Mouse (Mus musculus) kidney, adult 2 months (tissue): ENCODE measurements at regions not wholly inside any gene's neighbourhood (a gene's known extent, or its start where the extent isn't known, plus 50 kb on each side); places are given as distances from the start of the nearest gene placed in this dataset.

Source experiments
- CTCF ChIP-seq: fragments of 200-500 bp; conservative IDR thresholded peaks from 2 replicates; pipeline ENCODE4 v1.5.1; 2011; ENCODE audit warnings: low read depth, mild to moderate bottlenecking, control low read depth, low read length, moderate library complexity, mixed read lengths; ENCODE audit not compliant: insufficient read depth, insufficient read length
- POLR2A ChIP-seq: fragments of 200-500 bp; IDR thresholded peaks from one replicate; pipeline ENCODE4 v1.6.1; 2011; ENCODE audit warnings: low read depth, low read length, control low read depth

- TF ChIP-seq CTCF (no peak), POLR2A (no peak)
Measured at GRCm38 (mm10) chr6:93349936-93350700, 406.8 kb upstream of the Adamts9 start.
